Mouse (Mus musculus) left cerebral cortex, adult 2 months (tissue): ENCODE data around the gene Ophn1. TPM values are rescaled to one million over a fixed set of nuclear protein-coding genes. Genes with fewer than 3 reads are reported as not detected.

Experiments used
- DNase-seq, 2 experiments: peaks; one replicate each; pipeline ENCODE4 v3.0.0; 2021 to 2022; ENCODE audit warnings: low spot score in 2 of 2, mixed read lengths in 1 of 2; ENCODE audit errors: extremely low spot score in 1 of 2
- H3K27ac ChIP-seq: fragments of 200-600 bp; 2 replicates; pipeline ENCODE4 v1.8.1; 2022
- H3K4me3 ChIP-seq: fragments of 200-600 bp; 2 replicates; pipeline ENCODE4 v1.8.1; 2022
- CTCF ChIP-seq: fragments of 200-600 bp; IDR thresholded peaks from 2 replicates; pipeline ENCODE4 v1.8.1; 2022; ENCODE audit warnings: antibody characterized with exemption, mild to moderate bottlenecking, moderate library complexity
- intact Hi-C: fragments of 180-260 bp; cut with DNase I; formaldehyde crosslinking; loops from one replicate; pipeline ENCODE4 v1.15.1; 2025
- microRNA-seq, 2 experiments: library from miRNA; unstranded; fragments of <30 nt; microRNA quantifications; one replicate each; pipeline ENCODE4 v1.2.0; 2021
- total RNA-seq, 2 experiments: library from RNA; stranded (reverse); gene quantifications; 2 replicates each; pipeline ENCODE4 v1.2.3; 2021

Ophn1 gene
- total RNA-seq, 2 experiments from 2014 or later: 36.9 to 42.1 TPM

DNA sequence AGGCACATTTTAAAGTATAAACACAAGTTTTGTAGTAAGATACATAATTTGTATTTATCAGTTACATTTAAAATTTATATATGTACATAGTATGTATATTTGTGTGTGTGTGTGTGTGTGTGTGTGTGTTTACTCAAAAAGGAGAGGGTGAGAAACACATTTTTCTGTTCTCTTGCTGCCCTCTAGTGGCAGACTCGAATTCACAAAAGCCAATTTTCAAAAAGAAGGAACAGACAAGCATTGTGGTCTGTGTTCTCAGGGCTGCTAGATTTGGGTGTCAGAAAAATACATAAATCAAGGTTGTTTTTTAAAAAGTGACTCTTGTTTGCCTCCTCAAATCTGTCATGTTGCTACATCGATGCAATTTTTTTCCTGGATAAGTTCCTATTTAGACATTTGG lies 272.0 kb downstream of the Ophn1 start:
- DNase-seq: peak; percentile 14 to 23
- Histone ChIP-seq H3K4me3 (no peak overlapping the region), H3K27ac (no peak overlapping the region)
- TF ChIP-seq CTCF: peak; percentile 50
- intact Hi-C loops: loop anchor here (2.0 to 10.0 kb wide), 2 partner anchors 894 to 1188 kb away; no protein-coding TSS in a partner anchor

DNA sequence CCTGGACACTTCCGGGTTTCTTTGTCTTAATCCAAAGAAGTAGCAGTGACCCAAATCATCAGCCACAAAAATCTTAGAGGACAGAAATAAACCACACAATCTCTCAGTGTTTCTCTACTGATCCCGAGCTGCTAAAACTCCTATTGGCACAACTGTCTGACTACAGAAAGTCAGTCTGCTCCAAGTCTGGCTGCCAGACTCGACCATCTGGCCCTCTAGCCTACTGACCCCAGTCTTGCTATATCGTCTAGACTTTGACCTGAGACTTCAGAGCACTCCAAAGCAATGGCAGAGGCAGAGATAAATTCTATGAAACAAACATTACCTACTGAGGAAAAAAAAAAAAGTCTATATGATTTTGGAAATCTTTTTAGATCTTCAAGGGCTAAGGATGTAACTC lies 273.4 kb downstream of the Ophn1 start:
- no peak for TF ChIP-seq CTCF
- no peak for DNase-seq
- intact Hi-C loops: loop anchor here (10.0 kb wide), 1 partner anchor 893 kb away; no protein-coding TSS in a partner anchor
- Histone ChIP-seq H3K27ac (no peak overlapping the region), H3K4me3 (no peak overlapping the region)

DNA sequence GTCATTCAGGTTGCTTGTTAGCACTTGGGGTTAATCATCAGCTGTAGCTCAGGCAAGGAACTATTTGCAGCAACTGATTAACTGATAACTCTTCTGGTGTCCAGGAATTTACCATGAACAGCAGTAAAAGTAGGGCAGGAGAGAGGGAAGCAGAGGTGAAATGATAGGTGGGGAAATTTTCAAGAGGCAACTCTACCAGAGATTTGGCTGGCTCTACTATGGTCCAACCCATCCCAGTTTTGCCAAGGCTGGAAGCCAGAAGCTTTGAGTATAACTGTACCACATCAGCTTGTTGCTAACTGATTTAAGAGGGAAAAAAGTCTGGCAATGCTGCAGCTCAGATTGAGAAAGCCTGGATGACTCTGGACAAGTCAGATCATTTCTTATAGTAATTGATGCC lies 316.6 kb downstream of the Ophn1 start:
- no peak overlapping the region for H3K27ac ChIP-seq
- TF ChIP-seq CTCF: no peak
- intact Hi-C loops: no loop called here
- no peak for DNase-seq
- H3K4me3 ChIP-seq: no peak overlapping the region

DNA sequence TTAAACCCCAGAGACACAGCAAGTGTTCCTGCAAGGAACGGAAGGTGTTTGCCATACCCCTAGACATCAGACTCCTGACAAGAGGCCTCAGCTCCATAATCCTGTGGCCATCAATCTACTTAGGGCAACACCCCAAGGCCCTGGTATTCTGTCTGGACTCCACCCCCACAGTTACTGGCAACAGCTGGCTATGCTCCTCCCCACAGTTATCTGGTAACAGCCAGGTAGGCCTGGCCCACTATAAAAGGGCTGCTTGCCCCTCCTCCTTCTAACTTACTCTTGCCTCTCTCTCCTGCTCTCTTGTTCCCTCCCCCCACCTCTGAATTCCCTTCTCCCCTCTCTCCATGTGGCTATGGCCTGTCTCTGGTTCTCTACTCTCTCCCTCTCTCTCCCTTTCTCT lies 344.4 kb downstream of the Ophn1 start:
- no peak for TF ChIP-seq CTCF
- intact Hi-C loops: no loop called here

DNA sequence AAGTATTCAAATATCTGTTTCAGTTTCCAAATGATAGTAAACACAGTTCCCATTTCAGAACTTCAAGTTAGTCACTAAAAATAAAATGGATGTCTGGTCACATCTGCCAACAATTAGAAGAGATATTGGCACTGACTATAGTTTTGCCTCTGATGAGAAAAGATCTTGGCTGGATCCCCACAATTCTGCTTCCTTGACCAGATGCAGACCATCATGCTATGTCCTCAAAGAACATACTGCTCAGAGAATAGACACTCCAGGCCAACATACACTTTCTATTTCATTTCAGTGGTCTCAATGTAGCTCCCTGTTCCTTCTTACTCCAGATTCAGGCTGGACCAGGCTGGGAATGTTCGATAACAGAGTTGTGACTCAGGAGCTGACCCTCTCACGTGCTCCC lies 375.5 kb downstream of the Ophn1 start:
- intact Hi-C loops: no loop called here
- no peak for TF ChIP-seq CTCF
- no peak for DNase-seq
- no peak overlapping the region for H3K27ac ChIP-seq
- H3K4me3 ChIP-seq: no peak overlapping the region

More for the DNA sequence above, 344.4 kb downstream of the Ophn1 start:
- Histone ChIP-seq H3K27ac (no peak overlapping the region), H3K4me3 (no peak overlapping the region)
- DNase-seq: no peak

DNA sequence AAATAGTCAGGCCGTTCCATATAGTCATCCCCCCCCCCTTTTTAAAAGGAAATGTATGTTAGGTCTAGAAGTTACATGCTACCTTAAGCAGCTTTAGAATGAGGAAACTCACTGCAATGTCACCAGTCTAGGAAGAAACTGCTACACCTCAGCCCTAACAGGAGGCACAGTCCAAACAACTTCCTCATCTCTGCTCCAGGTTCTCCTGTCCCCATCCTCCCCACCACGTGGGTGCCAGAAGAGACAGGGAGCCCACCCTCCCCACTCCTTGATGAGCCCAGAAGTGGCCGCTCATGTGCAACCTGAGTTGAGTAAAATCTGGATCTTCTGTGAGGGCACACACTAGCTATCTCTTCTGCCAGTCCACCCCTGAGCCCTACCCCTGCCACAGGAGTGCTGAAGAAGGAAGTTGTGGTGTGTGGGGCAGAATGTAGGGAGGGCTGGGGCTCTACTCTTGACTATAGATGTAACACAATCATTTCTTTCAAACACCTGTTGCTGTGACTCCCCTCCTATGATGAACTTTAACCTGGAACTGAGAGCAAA lies 376.4 kb downstream of the Ophn1 start:
- intact Hi-C loops: no loop called here
- TF ChIP-seq CTCF: no peak
- DNase-seq: no peak
- Histone ChIP-seq H3K27ac (no peak overlapping the region), H3K4me3 (no peak overlapping the region)

Small RNAs within 50 kb of the gene (microRNA-seq; reads per million reads assigned to microRNA genes)
- 0 reads per million in 2 experiments for gene Gm27554

Other genes with a start within 250 kb of the Ophn1 start
- gene Yipf6, start 45.3 kb upstream of the Ophn1 start, total RNA-seq: 10 to 100 TPM; 36.0 to 37.2 TPM
- gene Stard8, start 112.2 kb upstream of the Ophn1 start, total RNA-seq: 10 to 100 TPM; 49.6 to 49.7 TPM
- gene Efnb1, start 245.1 kb upstream of the Ophn1 start, total RNA-seq: 10 to 100 TPM; 17.3 to 23.2 TPM